Mouse (Mus musculus) MEL (cell line): ENCODE results near the gene Olfr148.

ENCODE experiments used
- MAZ ChIP-seq: IDR thresholded peaks from 2 replicates; pipeline ENCODE4 v1.6.1; 2012; ENCODE audit warnings: low read depth, mild to moderate bottlenecking, inconsistent platforms, low read length, improper control_type of control experiment
- POLR2A ChIP-seq, 2 experiments: IDR thresholded peaks; 2 replicates each; pipeline ENCODE4 v1.6.1; 2011 to 2012; ENCODE audit warnings: low read length in 2 of 2, mild to moderate bottlenecking in 2 of 2, control low read depth in 1 of 2, improper control_type of control experiment in 1 of 2, low read depth in 1 of 2, moderate library complexity in 1 of 2; ENCODE audit not compliant: control insufficient read depth in 1 of 2, insufficient read depth in 1 of 2, poor library complexity in 1 of 2
- TAL1 ChIP-seq: IDR thresholded peaks from 2 replicates; pipeline ENCODE4 v1.6.1; 2012; ENCODE audit warnings: mild to moderate bottlenecking, inconsistent platforms, low read length, moderate library complexity, mixed read lengths

- TF ChIP-seq MAZ (no peak), POLR2A (IDR thresholded peaks at IDR 0.05; ENCODE audit: control insufficient read depth in 1 of 2, insufficient read depth in 1 of 2, low read depth in 1 of 2, low read length in 2 of 2, poor library complexity in 1 of 2) (no peak), TAL1 (no peak)
Measured at GRCm38 (mm10) chr9:39623783-39624182, 13.3 kb downstream of the Olfr148 start.
